Mouse (Mus musculus) gastrocnemius, adult 18-20 months (tissue): ENCODE measurements around the gene Psmd2. TPM values are rescaled to one million over a fixed set of nuclear protein-coding genes. Genes with fewer than 3 reads are reported as not detected.

Experiments
- DNase-seq: peaks from one replicate; pipeline ENCODE4 v3.0.0; 2021; ENCODE audit warnings: low spot score
- microRNA-seq: library from miRNA; unstranded; fragments of <30 nt; microRNA quantifications from one replicate; pipeline ENCODE4 v1.2.0, GENCODE M21; 2021
- total RNA-seq, 2 experiments: library from RNA; stranded (reverse); gene quantifications; 2 replicates each; pipeline ENCODE4 v1.2.3; 2021

Gene Psmd2
- total RNA-seq, 2 experiments from 2014 or later: 251 to 253 TPM

GRCm38 (mm10) chr16:20701729-20702521 is 50.5 kb downstream of the Psmd2 start:
- no peak for DNase-seq

DNA sequence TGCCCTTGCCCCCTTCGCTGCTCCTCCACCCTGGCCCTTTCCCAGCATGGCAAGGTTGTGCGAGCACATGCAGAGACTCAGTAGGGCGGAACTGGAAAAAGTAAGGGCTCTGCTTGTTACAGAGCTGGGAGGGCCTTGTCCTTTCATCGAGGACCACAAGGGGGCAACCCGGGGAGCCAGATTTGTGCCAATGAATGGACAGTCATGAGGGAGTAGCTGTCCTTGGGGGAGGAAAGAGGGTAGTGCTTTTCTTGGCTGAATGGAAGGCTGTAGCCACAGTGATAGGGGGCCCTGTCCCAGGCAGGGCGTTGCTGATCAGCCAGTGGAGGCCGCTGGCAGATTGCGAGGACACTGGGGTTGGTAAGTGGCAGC is 51.1 kb downstream of the Psmd2 start:
- DNase-seq: peak; percentile 54

- DNase-seq: no peak
These were observed 51.6 kb downstream of the Psmd2 start for GRCm38 (mm10) chr16:20703071-20703470.

DNA sequence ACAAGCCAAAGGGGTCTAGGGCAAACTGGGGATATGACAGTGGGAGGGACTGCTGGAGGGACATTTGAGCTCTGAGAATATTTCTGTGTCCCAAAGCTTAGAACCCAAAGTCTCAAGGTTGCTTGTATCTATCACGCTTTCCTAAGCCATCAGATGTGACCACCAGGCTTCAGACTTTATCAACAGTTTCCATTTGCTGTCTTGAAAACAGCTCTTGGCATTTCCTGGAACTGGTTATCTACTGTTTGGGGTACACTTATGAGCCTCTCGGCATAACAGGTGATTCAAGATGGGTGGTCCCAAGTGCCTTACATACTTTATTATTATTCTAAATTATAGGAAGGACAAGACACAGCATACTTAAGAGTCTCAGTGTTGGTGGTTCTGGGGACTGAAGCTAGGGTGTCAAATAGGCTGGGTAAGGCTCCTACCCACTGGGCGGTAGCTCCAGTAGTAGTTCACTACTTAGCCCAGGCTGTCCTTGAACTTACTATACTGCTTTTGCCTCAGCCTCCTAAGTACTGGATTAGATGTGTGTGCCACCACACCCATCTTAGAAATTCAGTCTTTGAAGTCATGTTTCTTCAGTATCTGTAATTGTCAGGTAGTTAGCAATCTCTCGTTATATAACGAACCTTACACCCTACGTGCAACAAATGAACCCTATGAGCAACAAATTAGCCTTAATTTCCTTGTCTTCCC is 52.4 kb downstream of the Psmd2 start:
- no peak for DNase-seq

GRCm38 (mm10) chr16:20705786-20706185 is 54.3 kb downstream of the Psmd2 start:
- DNase-seq: no peak

DNA sequence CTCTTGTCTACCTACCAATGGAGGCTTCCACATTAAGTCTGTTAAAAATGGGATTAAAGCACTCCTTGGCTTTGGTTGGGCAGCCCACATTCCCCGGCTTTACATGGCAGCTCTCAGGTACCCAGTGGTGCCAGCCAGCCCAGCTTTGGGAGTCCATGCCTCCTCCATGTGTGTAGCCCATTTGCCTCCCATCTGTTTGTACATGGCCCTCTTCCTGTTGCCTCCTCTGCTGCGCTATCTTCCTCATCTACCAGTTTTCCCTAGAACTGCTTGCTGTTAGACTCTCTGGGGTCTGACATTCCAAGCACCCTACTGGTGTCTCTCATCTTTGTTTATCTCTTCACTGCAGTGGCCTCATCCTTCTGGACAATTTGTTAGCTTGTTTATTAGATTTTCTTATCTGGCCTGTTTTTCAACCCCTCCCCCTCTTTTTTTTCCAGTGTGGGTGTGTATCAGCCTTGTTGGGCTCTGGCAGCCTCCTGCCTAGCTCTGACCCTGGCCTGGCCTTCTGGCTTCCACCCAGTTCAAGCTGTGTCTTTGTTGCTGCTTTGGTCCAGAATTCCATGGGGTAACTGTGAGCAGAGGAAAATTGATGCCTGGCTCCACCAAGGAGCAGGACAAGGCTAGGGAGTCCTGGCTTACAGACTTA is 55.1 kb downstream of the Psmd2 start:
- DNase-seq: no peak

- DNase-seq: no peak
These were observed 56.9 kb downstream of the Psmd2 start for GRCm38 (mm10) chr16:20708220-20708938.

DNA sequence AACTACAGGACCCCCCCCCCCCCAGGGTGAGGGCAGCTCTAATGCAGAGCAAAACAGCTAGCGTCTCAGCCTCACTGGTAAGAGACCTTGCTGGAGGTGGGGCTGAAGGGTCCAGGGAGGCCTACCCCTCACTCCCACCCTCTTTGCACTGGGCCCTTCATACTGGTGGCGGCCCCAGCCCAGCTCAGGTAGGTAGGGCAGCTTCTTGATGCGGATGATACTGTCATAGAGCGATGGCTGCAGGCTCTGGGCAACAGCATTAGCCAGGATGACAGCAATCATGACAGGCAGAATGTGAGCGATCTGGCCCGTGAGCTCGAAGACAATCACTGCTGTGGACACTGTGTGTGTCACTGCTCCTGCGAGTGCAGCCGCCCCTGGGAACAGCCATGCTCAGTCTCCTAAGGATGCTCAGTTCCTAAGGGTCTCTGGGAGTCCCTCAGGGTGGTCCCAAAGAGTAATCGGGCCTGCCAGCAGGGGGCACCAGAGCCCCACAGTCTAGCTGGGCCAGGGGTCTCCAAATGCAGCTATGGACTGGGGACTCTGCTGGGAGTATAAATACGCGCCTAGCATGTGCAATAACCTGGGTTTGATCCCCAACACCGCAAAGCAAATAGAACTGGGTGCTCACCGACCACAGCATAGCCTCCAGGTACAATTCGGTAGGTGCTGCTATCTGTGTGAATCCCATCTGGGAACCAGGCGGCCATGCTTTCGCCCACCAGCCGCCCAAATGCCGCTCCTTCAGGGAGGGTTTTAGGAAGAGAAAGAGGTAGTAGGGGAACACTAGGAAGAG is 57.7 kb downstream of the Psmd2 start:
- DNase-seq: no peak

DNA sequence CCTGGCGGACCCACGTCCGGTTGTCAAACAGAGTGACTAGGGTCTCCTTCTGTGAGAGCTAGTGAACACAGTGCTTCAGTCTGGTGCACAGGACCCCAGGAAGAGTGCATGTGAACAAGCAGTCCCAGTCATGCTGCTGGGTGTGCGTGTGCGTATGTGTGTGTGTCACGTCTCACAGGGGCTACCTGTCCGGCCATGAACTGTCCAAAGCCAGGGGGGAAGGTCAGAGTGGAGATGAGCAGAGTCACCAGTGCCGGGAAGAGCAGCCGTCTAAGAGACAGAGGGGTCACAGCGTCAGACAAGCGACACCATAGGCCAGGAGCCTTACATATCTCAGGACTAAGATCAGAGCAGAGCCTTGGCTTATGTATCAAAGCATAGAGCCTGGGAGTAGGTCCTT is 58.9 kb downstream of the Psmd2 start:
- DNase-seq: no peak

DNA sequence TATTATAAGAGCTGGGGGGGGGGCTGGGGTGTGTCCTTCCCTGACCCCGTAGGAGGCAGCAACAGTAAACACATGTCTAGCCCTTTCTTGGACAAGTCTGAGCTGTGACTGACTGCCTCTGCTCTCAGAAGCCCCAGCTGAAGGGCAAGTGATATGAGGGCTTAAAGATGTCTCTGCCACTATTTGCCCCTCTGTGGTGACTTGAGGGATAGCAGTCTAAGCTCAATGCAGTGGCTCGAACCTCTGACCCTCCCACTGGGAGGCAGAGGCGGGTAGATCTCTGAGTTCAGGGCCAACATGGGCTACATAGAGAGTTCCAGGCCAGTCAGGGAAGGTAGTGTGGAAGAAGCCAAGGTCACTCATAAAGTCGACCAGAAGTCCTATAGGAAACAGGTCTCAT is 59.4 kb downstream of the Psmd2 start:
- DNase-seq: no peak

DNA sequence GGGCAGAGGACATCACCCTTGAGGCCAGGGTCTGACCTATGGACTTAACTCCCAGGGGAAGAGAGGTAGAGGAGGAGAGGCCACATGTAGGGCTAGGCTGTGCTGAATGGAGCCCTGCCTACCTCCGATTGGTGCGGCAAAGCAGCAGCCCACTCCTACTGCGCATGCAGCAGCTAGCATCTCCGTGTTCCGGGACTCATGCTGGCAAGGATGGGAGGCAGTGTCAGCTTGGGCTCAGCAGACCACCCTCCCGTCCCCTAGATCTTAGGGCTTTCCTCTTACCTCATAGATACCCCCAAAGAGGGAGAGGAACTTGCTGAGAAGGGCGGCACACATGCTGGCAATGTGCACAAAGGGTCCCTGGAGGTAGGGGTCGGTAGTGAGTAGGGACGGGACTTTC is 60.7 kb downstream of the Psmd2 start:
- DNase-seq: no peak

- DNase-seq: no peak
These were observed 61.4 kb downstream of the Psmd2 start for GRCm38 (mm10) chr16:20712889-20713288.

Small RNA genes within 50 kb of the gene (microRNA-seq; reads per million reads assigned to microRNA genes)
- gene Mir1224: not detected

Other genes starting within 250 kb of the Psmd2 start
- gene Abcc5, start 225.3 kb upstream of the Psmd2 start, total RNA-seq: 10 to 100 TPM; 54.0 to 56.5 TPM
- 10 to 100 TPM; 52.6 to 54.4 TPM for gene Eif2b5, start 152.8 kb upstream of the Psmd2 start, total RNA-seq
- 10 to 100 TPM; 28.4 to 32.0 TPM for gene Dvl3, start 134.7 kb upstream of the Psmd2 start, total RNA-seq
- gene Ap2m1, start 116.2 kb upstream of the Psmd2 start, total RNA-seq: 100 to 1,000 TPM; 121 to 146 TPM
- gene Abcf3, start 103.1 kb upstream of the Psmd2 start, total RNA-seq: 10 to 100 TPM; 50.3 to 69.8 TPM
- gene Vwa5b2, start 62.2 kb upstream of the Psmd2 start, total RNA-seq: under 1 TPM in 1 of 2 experiments, not detected in 1; 0.07 TPM
- 1 to 10 TPM; 3.7 to 4.1 TPM for gene Eef1akmt4, start 40.1 kb upstream of the Psmd2 start, total RNA-seq
- gene Gm49333, start 40.0 kb upstream of the Psmd2 start, total RNA-seq: under 1 TPM; 0.11 to 0.17 TPM
- 10 to 100 TPM; 12.7 to 13.7 TPM for gene Alg3, start 39.9 kb upstream of the Psmd2 start, total RNA-seq
- gene Camk2n2, start 30.4 kb upstream of the Psmd2 start, total RNA-seq: 1 to 10 TPM; 1.1 to 1.2 TPM
- under 1 TPM in 1 of 2 experiments, not detected in 1; 0.41 TPM for gene Ece2, start 21.8 kb upstream of the Psmd2 start, total RNA-seq
- 100 to 1,000 TPM; 426 to 438 TPM for gene Eif4g1, start 16.7 kb downstream of the Psmd2 start, total RNA-seq
- 10 to 100 TPM; 47.5 to 59.9 TPM for gene Fam131a, start 41.6 kb downstream of the Psmd2 start, total RNA-seq
- gene Polr2h, start 66.0 kb downstream of the Psmd2 start, total RNA-seq: 1 to 10 TPM; 7.8 to 9.5 TPM
- gene Clcn2, start 66.1 kb downstream of the Psmd2 start, total RNA-seq: 1 to 10 TPM in 1 of 2 experiments, under 1 TPM in 1; 0.64 to 1.1 TPM
- gene Chrd, start 81.5 kb downstream of the Psmd2 start, total RNA-seq: 1 to 10 TPM; 2.1 to 3.1 TPM
- 10 to 100 TPM in 1 of 2 experiments, 1 to 10 TPM in 1; 6.2 to 10.4 TPM for gene Thpo, start 82.9 kb downstream of the Psmd2 start, total RNA-seq